Mouse (Mus musculus): ENCODE measurements around the gene Nlrp4b.
"Not testable (repeated sequence)": the region's sequence is repeated elsewhere in the genome, so short reads cannot be mapped to it uniquely, and the experiment has no call there.

Gene Nlrp4b

GRCm38 (mm10) chr7:10687489-10687888 lies at the start of gene Nlrp4b:
TSS of gene Nlrp4b (plus strand) at chr7:10687789.
- DNase-seq: no peak

- no peak for DNase-seq
Observed at GRCm38 (mm10) chr7:10754264-10754663, 66.7 kb downstream of the Nlrp4b start, which contains the start of gene Vmn1r71. TSS of gene Vmn1r71 (minus strand) at chr7:10754364.

- DNase-seq: not testable (repeated sequence)
Observed at GRCm38 (mm10) chr7:10757551-10757950, 70.0 kb downstream of the Nlrp4b start.

Measured in right cerebral cortex, adult 18-20 months (tissue).